Mouse (Mus musculus) forebrain, embryonic 11.5 days (tissue): ENCODE results near the gene Nhlrc4. TPM values are rescaled to one million over a fixed set of nuclear protein-coding genes. Genes with fewer than 3 reads are reported as not detected.
A peak's percentile ranks its signal among the peaks of the same experiment; 100 is the strongest.

Source experiments
- ATAC-seq: fragments of 200-750 bp; cut with Nextera tagmentation; replicated peaks from 2 replicates; pipeline ENCODE4 v1.8.0; 2017; ENCODE audit warnings: moderate TSS enrichment; ENCODE audit not compliant: low FRiP score
- DNase-seq: peaks from one replicate; pipeline ENCODE4 v3.0.0-alpha.2; 2017; ENCODE audit warnings: low spot score
- H3K27ac ChIP-seq: fragments of 300-500 bp; sonication (generic); 2 replicates; pipeline ENCODE4 v1.5.1; 2014; ENCODE audit warnings: low read depth, low read length
- H3K27me3 ChIP-seq: fragments of 300-500 bp; sonication (generic); 2 replicates; pipeline ENCODE4 v1.6.1; 2014; ENCODE audit warnings: mild to moderate bottlenecking, low read length, mixed read lengths; ENCODE audit not compliant: control insufficient read depth, insufficient read depth
- H3K36me3 ChIP-seq: fragments of 300-500 bp; sonication (generic); 2 replicates; pipeline ENCODE4 v1.6.1; 2014; ENCODE audit warnings: mild to moderate bottlenecking, low read length, moderate library complexity, mixed read lengths; ENCODE audit not compliant: control insufficient read depth, insufficient read depth
- H3K4me1 ChIP-seq: fragments of 300-500 bp; sonication (generic); replicated peaks from 2 replicates; pipeline ENCODE4 v1.6.1; 2014; ENCODE audit warnings: low read length, mixed read lengths; ENCODE audit not compliant: control insufficient read depth, insufficient read depth
- H3K4me2 ChIP-seq: fragments of 300-500 bp; sonication (generic); 2 replicates; pipeline ENCODE4 v1.6.1; 2014; ENCODE audit warnings: low read depth, mild to moderate bottlenecking, low read length, moderate library complexity, mixed read lengths; ENCODE audit not compliant: severe bottlenecking
- H3K4me3 ChIP-seq: fragments of 300-500 bp; sonication (generic); 2 replicates; pipeline ENCODE4 v1.5.1; 2014; ENCODE audit warnings: low read depth, low read length
- H3K9ac ChIP-seq: fragments of 300-500 bp; sonication (generic); 2 replicates; pipeline ENCODE4 v1.6.1; 2014; ENCODE audit warnings: low read length
- H3K9me3 ChIP-seq: fragments of 300-500 bp; sonication (generic); 2 replicates; pipeline ENCODE4 v1.6.1; 2016; ENCODE audit warnings: low read length, mixed read lengths; ENCODE audit not compliant: control insufficient read depth
- WGBS: fragments of 180-500 bp; shearing (Covaris S2); extraction: QIAGEN DNeasy Blood & Tissue Kit; methylation state at CpG from one replicate; pipeline ENCODE4 v1.1.7; 2014; 5-methylcytosine and 5-hydroxymethylcytosine counted together
- polyA plus RNA-seq: library from polyadenylated mRNA; unstranded; fragments of >200 nt; fragmentation: Nextera tagmentation; extraction: Ambion mirVana; gene quantifications from 2 replicates; pipeline ENCODE4 v1.2.1, GENCODE M21; 2014

The Nhlrc4 gene
- polyA plus RNA-seq, 1 experiment from 2014 or later: 0.59 TPM

DNA sequence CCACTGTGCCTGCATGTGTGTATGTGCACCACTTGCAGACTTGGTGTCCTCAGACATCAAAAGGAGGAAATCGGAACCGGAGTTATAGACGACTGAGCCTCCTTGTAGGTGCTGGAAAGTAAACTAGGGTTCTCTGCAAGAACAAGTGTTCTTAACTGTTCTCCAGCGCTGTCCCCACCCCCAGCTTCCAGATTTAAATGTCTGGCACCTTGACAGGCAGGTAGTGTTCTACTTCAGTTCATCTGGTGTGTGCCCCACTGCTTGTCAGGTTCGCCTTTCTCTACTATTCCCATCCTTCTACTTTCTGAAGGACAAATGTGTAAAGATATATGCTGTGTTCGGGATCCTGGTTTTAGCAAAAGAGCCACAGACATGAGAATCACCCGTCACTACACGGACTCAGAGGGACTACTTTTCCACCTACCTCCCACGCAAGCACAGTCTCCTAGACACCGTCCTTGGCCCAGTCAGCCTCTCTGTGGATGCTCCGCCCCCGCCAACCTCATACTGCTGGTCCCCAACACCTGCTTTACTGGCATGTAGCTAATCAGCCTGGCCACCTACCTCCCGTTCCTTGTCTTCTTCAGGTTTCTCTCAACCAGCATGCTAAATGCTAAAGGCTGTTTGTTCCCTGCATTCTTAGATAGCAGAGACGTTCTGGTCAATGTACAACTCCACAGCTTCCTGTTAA, 31.4 kb downstream of the Nhlrc4 start:
- Histone ChIP-seq H3K4me1 (peaks cover under 1% of the 10 kb centered on the region), H3K4me2 (no peak overlapping the region), H3K27me3 (no peaks in the 10 kb centered on the region), H3K9ac (no peak overlapping the region), H3K4me3 (no peak overlapping the region), H3K9me3 (no peaks in the 10 kb centered on the region), H3K36me3 (no peaks in the 10 kb centered on the region), H3K27ac (no peak overlapping the region)
- DNase-seq (no peak), ATAC-seq (no peak)
- WGBS: 89% methylated on average over 14 of the region's 14 CpGs

DNA sequence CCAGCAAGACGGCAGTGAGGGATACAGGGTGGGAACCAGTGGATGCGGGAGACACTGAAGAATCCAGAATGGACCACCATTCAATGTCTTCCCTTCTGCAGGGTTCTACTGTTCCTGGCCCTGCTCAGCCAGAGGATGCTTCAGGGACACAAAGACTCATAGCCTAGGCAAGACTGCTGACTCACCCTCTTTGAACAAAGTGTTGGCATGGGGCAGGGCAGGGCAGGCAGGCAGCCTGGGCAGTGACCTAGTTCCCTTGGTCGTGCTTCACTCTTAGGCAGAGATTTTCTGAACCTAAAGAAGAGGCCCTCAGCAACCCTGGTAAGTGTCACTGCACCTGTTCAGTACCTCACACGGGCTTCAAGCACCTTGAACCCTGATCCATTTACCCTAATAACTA, 32.9 kb downstream of the Nhlrc4 start:
- Histone ChIP-seq H3K27ac (no peak overlapping the region), H3K9ac (no peak overlapping the region), H3K4me1 (no peaks in the 10 kb centered on the region), H3K9me3 (no peaks in the 10 kb centered on the region), H3K4me3 (no peak overlapping the region), H3K4me2 (no peak overlapping the region), H3K27me3 (no peaks in the 10 kb centered on the region), H3K36me3 (no peaks in the 10 kb centered on the region)
- ATAC-seq (no peak), DNase-seq (no peak)
- WGBS: 87% methylated on average over 4 of the region's 4 CpGs

DNA sequence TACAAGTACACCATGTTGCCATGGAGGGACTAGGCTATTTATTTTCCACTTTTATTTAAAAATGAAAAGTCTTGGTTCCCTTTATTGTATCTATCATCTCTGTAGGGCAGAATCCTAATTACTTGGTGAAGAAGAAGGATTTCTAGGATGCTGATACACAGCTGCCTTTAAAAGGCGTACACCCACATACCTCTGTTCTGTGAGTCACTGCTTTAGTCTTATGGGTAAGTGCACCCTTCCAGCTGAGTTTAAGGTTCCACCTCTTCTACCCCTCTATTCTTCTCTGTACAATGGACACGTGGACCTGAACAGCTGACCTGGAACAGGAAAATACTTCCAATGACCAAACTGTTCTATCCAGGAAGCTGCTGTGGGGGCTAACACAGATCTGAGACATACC, 37.1 kb downstream of the Nhlrc4 start:
- no peak overlapping the region for H3K4me2 ChIP-seq
- WGBS: 83% methylated on average over 2 of the region's 2 CpGs
- no peaks in the 10 kb centered on the region for H3K27me3 ChIP-seq
- no peak for DNase-seq
- no peak overlapping the region for H3K9ac ChIP-seq
- H3K9me3 ChIP-seq: no peaks in the 10 kb centered on the region
- ATAC-seq: no peak
- no peak overlapping the region for H3K4me3 ChIP-seq
- no peaks in the 10 kb centered on the region for H3K4me1 ChIP-seq
- H3K36me3 ChIP-seq: no peaks in the 10 kb centered on the region
- H3K27ac ChIP-seq: no peak overlapping the region

DNA sequence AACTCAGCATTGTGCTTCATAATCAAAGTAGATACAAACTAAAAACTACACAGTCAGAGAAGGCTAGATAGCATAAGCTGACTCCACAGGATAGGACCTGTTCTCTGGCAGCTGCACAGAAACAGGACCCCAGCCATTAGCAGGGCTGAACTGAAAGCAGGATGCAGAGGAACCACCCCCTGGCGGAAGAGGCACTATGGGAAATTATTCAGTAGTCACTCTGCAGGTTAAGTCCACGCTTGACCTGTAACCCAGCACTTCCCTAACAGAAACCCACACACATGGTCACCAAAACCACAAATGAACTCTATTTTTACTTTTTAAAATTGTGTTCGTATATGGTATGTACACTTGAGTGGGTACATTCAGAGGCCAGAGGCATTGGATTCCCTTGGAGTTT, 41.7 kb downstream of the Nhlrc4 start:
- H3K36me3 ChIP-seq: no peaks in the 10 kb centered on the region
- H3K4me3 ChIP-seq: no peak overlapping the region
- H3K27ac ChIP-seq: no peak overlapping the region
- WGBS: 88% methylated on average over 3 of the region's 3 CpGs
- DNase-seq: no peak
- no peak overlapping the region for H3K4me2 ChIP-seq
- no peak overlapping the region for H3K9ac ChIP-seq
- no peak for ATAC-seq
- H3K9me3 ChIP-seq: no peaks in the 10 kb centered on the region
- no peaks in the 10 kb centered on the region for H3K27me3 ChIP-seq
- no peaks in the 10 kb centered on the region for H3K4me1 ChIP-seq

DNA sequence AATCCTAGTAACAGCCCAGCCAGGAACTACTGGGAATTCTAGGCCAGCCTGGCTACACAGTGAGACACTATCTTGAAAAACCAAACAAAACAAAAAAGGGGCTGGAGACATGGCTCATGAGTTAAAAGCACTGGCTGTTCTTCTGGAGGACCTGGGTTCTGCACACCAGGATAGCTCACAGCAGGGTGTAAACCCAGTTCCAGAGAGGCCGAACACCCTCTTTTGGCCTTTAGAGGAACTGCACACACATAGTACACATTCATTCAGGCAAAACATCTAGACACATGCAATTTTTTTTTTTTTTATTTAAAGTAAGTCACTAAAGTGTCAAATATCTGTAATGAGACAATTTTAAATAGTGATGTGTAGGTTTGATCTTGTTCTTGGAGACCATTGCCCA, 44.6 kb downstream of the Nhlrc4 start:
- DNase-seq (no peak), ATAC-seq (no peak)
- Histone ChIP-seq H3K27me3 (no peaks in the 10 kb centered on the region), H3K9ac (no peak overlapping the region), H3K27ac (no peak overlapping the region), H3K9me3 (no peaks in the 10 kb centered on the region), H3K4me3 (no peak overlapping the region), H3K36me3 (no peaks in the 10 kb centered on the region), H3K4me2 (no peak overlapping the region), H3K4me1 (no peaks in the 10 kb centered on the region)
- WGBS: 97% methylated on average over 1 of the region's 1 CpGs

DNA sequence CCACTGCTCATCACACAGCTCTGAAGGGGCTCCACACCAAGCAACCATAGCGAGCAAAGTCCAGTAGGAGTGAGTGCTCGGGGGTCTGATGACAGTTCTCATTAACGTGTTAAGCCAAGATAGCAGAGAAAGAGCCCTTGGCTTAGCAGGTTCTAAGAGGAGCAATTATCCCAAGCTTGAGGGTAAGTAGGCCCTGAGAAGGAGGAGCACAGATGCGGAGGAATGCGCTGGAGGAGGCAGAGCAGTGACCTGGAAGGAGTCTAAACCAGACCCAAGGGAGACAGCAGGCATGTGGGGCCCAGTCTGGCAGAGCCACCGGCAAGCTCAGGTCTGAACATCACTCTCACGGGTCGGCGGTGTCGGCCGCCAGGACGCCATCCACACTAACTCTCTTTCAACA, 48.9 kb downstream of the Nhlrc4 start:
- Histone ChIP-seq H3K4me2 (no peak overlapping the region), H3K27me3 (no peaks in the 10 kb centered on the region), H3K9me3 (no peaks in the 10 kb centered on the region), H3K27ac (no peak overlapping the region), H3K4me3 (no peak overlapping the region), H3K9ac (no peak overlapping the region), H3K4me1 (no peaks in the 10 kb centered on the region; the same call in 1 of the 2 replicates), H3K36me3 (no peaks in the 10 kb centered on the region)
- WGBS: 67% methylated on average over 12 of the region's 12 CpGs
- ATAC-seq (no peak), DNase-seq (no peak)

DNA sequence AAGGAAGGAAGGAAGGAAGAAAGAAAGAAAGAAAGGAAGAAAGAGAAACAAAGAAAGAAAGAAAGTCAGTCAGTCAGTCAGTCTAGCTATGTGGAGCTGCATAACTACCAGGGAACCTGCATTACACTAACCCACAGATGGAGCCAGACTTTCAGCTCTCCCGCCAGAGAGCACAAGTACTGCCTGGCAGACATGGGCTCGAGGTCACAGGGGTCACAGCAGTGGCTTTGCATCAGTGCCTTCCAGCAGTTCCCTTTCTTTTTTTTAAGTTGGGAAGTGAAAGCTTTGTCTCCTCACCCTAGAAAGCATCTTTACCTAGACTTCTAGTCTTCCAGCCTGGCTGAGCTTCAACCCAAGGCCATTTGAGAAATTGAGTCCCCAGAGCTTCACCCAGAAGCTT, 49.3 kb downstream of the Nhlrc4 start:
- H3K36me3 ChIP-seq: no peaks in the 10 kb centered on the region
- DNase-seq (no peak), ATAC-seq (no peak)
- no peak overlapping the region for H3K27ac ChIP-seq
- H3K4me1 ChIP-seq: no peaks in the 10 kb centered on the region; the same call in 1 of the 2 replicates
- 59% methylated on average over 2 of the region's 2 CpGs for WGBS
- no peak overlapping the region for H3K4me3 ChIP-seq
- H3K27me3 ChIP-seq: no peaks in the 10 kb centered on the region
- no peaks in the 10 kb centered on the region for H3K9me3 ChIP-seq
- H3K4me2 ChIP-seq: no peak overlapping the region
- no peak overlapping the region for H3K9ac ChIP-seq

DNA sequence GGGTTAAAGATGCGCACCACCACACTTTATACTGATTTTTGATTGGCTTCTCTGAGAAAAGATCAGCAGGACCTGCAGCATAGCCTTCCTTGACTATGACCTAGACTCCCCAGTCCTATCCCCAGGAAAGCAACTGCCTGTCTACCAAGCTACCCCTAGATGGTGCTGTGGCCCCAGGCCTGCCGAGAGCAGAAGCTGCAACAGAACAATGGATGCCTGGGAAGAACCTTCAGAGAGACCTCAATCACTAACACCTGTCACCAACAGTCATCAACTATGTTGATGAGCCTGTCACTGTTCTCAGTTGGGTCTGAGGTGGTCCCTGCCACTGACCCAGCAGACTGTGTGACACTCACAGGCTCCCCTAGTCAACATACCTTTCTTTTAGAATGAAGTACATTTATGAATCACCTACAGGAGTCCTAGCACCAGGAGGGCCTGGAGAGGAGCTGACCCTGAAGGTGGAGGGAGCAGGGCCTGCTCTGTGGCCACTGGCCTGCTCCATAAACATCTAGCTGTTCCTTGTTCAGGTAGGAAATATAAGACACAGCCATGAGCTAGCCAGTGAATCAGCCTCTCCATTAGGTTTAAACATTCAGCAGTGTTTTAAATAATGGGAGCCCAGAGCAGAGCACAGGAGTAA, 50.7 kb downstream of the Nhlrc4 start:
- Histone ChIP-seq H3K9ac (no peak overlapping the region; the same call in 1 of the 2 replicates), H3K4me1 (no peaks in the 10 kb centered on the region; the same call in 1 of the 2 replicates), H3K9me3 (no peaks in the 10 kb centered on the region), H3K4me3 (no peak overlapping the region), H3K27ac (no peak overlapping the region), H3K4me2 (no peak overlapping the region), H3K36me3 (no peaks in the 10 kb centered on the region), H3K27me3 (no peaks in the 10 kb centered on the region)
- 40% methylated on average over 2 of the region's 2 CpGs for WGBS
- peak; percentile 79 for DNase-seq
- peak; percentile 66; the same call in 1 of the 2 replicates for ATAC-seq
